Mouse (Mus musculus) E14TG2a.4 (cell line): ENCODE data around the gene Stambp.

Experiments used
- H3K27me3 ChIP-seq: 2 replicates; pipeline ENCODE4 v1.6.1; 2014; ENCODE audit warnings: low read length, control low read depth; ENCODE audit not compliant: insufficient read depth
- H3K36me3 ChIP-seq: 2 replicates; pipeline ENCODE4 v1.6.1; 2014; ENCODE audit warnings: low read length, control low read depth; ENCODE audit not compliant: insufficient read depth
- H3K4me1 ChIP-seq: replicated peaks from 2 replicates; pipeline ENCODE4 v1.6.1; 2014; ENCODE audit warnings: low read depth, low read length, control low read depth
- H3K4me3 ChIP-seq: replicated peaks from 2 replicates; pipeline ENCODE4 v1.5.1; 2014; ENCODE audit warnings: mild to moderate bottlenecking, low read length
- H3K9me3 ChIP-seq: 2 replicates; pipeline ENCODE4 v1.6.1; 2014; ENCODE audit warnings: low read length, control low read depth
- CTCF ChIP-seq: conservative IDR thresholded peaks from 2 replicates; pipeline ENCODE4 v1.5.1; 2014; ENCODE audit warnings: low read length
- NANOG ChIP-seq: IDR thresholded peaks from 2 replicates; pipeline ENCODE4 v1.6.1; 2014; ENCODE audit warnings: borderline replicate concordance, low read length, mixed read lengths
- POU5F1 ChIP-seq: IDR thresholded peaks from 2 replicates; pipeline ENCODE4 v1.6.1; 2014; ENCODE audit warnings: low read length, borderline replicate concordance

Stambp gene

GRCm38 (mm10) chr6:83572671-83573070 lies at the start of gene Stambp:
Gene Stambp (minus strand): TSS chr6:83572729.
- peaks cover 23% of the 10 kb centered on the region for H3K27me3 ChIP-seq
- no peaks in the 10 kb centered on the region for H3K36me3 ChIP-seq
- H3K4me1 ChIP-seq: peaks cover 20% of the 10 kb centered on the region
- peak within 1 kb of the TSS; percentile 83 for H3K4me3 ChIP-seq
- no peaks in the 10 kb centered on the region for H3K9me3 ChIP-seq
- TF ChIP-seq POU5F1 (no peak), NANOG (no peak), CTCF (no peak)

- H3K27me3 ChIP-seq: peaks cover 7% of the 10 kb centered on the region; the same call in 1 of the 2 replicates
- no peaks in the 10 kb centered on the region for H3K9me3 ChIP-seq
- H3K4me1 ChIP-seq: no peaks in the 10 kb centered on the region
- no peak overlapping the region for H3K4me3 ChIP-seq
- TF ChIP-seq POU5F1 (no peak), CTCF (no peak), NANOG (no peak)
- no peaks in the 10 kb centered on the region for H3K36me3 ChIP-seq
Observed at GRCm38 (mm10) chr6:83619955-83620354, 47.4 kb upstream of the Stambp start.

- no peak overlapping the region for H3K4me3 ChIP-seq
- H3K4me1 ChIP-seq: no peaks in the 10 kb centered on the region
- H3K36me3 ChIP-seq: no peaks in the 10 kb centered on the region
- no peak for TF ChIP-seq NANOG
- no peak for TF ChIP-seq POU5F1
- no peak for TF ChIP-seq CTCF
- H3K27me3 ChIP-seq: peaks cover 7% of the 10 kb centered on the region; the same call in 1 of the 2 replicates
- H3K9me3 ChIP-seq: no peaks in the 10 kb centered on the region
Observed at GRCm38 (mm10) chr6:83617581-83618335, 45.2 kb upstream of the Stambp start.

- no peak for TF ChIP-seq NANOG
- no peak for TF ChIP-seq POU5F1
- no peak for TF ChIP-seq CTCF
- Histone ChIP-seq H3K27me3 (0 out of 2 replicates have a peak, but pooled peaks cover 3% of the 10 kb centered on the region), H3K36me3 (no peaks in the 10 kb centered on the region), H3K4me1 (no peaks in the 10 kb centered on the region), H3K9me3 (no peaks in the 10 kb centered on the region), H3K4me3 (no peak overlapping the region)
Observed at GRCm38 (mm10) chr6:83616512-83616911, 44.0 kb upstream of the Stambp start.

GRCm38 (mm10) chr6:83614469-83614868 lies 41.9 kb upstream of the Stambp start:
- TF ChIP-seq POU5F1 (no peak), CTCF (no peak), NANOG (no peak)
- Histone ChIP-seq H3K27me3 (peaks cover 6% of the 10 kb centered on the region), H3K4me1 (no peaks in the 10 kb centered on the region), H3K9me3 (no peaks in the 10 kb centered on the region), H3K4me3 (no peak overlapping the region), H3K36me3 (no peaks in the 10 kb centered on the region)

- H3K9me3 ChIP-seq: no peaks in the 10 kb centered on the region
- H3K36me3 ChIP-seq: no peaks in the 10 kb centered on the region
- no peak overlapping the region for H3K4me3 ChIP-seq
- H3K4me1 ChIP-seq: no peaks in the 10 kb centered on the region
- TF ChIP-seq NANOG (no peak), POU5F1 (no peak), CTCF (no peak)
- peaks cover 4% of the 10 kb centered on the region for H3K27me3 ChIP-seq
Observed at GRCm38 (mm10) chr6:83612976-83613375, 40.4 kb upstream of the Stambp start.

GRCm38 (mm10) chr6:83599636-83600174 lies 27.2 kb upstream of the Stambp start:
- no peaks in the 10 kb centered on the region for H3K36me3 ChIP-seq
- peaks cover 17% of the 10 kb centered on the region for H3K27me3 ChIP-seq
- no peak for TF ChIP-seq NANOG
- no peak for TF ChIP-seq CTCF
- TF ChIP-seq POU5F1: no peak
- H3K4me3 ChIP-seq: peak overlapping the region; percentile 77
- H3K4me1 ChIP-seq: peaks cover 11% of the 10 kb centered on the region; the same call in 1 of the 2 replicates
- no peaks in the 10 kb centered on the region for H3K9me3 ChIP-seq

- no peak for TF ChIP-seq POU5F1
- TF ChIP-seq CTCF: no peak
- no peak for TF ChIP-seq NANOG
- H3K27me3 ChIP-seq: peaks cover 13% of the 10 kb centered on the region
- H3K4me3 ChIP-seq: peak overlapping the region; percentile 77
- peaks cover 11% of the 10 kb centered on the region; the same call in 1 of the 2 replicates for H3K4me1 ChIP-seq
- H3K36me3 ChIP-seq: no peaks in the 10 kb centered on the region
- H3K9me3 ChIP-seq: no peaks in the 10 kb centered on the region
Observed at GRCm38 (mm10) chr6:83599060-83599550, 26.6 kb upstream of the Stambp start.

- H3K36me3 ChIP-seq: no peaks in the 10 kb centered on the region
- peaks cover 13% of the 10 kb centered on the region for H3K27me3 ChIP-seq
- peak overlapping the region; percentile 77 for H3K4me3 ChIP-seq
- no peaks in the 10 kb centered on the region for H3K9me3 ChIP-seq
- TF ChIP-seq POU5F1 (no peak), CTCF (peak; percentile 65)
- H3K4me1 ChIP-seq: peaks cover 11% of the 10 kb centered on the region; the same call in 1 of the 2 replicates
Observed at GRCm38 (mm10) chr6:83598646-83599045, 26.1 kb upstream of the Stambp start.
